Comparison of ENCODE assay signal across 8 mouse cellular contexts in the genomic region with DNA sequence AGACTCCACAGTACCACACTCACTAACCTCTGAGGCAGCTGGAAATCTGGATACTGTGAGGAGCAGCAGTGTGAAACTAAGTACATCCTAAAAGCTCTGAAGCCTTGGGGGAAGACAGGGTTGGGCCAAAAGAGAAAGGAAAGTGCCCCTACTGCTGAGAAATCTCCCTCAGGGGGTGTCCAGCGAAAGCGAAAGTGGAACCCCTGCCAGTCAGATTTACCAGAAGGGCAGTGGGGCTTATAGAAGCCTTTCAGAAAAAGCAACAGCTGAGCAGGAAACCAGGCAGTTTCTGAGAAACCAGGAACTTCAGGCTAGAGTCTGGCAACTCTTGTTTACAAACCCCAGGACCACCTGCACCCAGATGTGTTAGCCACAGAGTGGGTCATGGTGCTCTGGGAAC.
DNase-seq lines count a peak whose midpoint lies in the region; ATAC-seq and TF ChIP-seq lines count a peak whose summit lies in the region.

No protein-coding gene starts in this region.

- H3K4me2 ChIP-seq in limb, embryonic 11.5 days (ENCODE audit: low read depth, severe bottlenecking) = no peak overlapping the region
- H3K4me2 ChIP-seq in forebrain, embryonic 13.5 days = no peak overlapping the region
- no peak overlapping the region for H3K4me2 ChIP-seq in midbrain, embryonic 13.5 days (replicated peaks)

- no peak overlapping the region for H3K4me3 ChIP-seq in limb, embryonic 11.5 days (ENCODE audit: low read depth, low read length)
- no peak overlapping the region; the same call in 1 of the 2 replicates for H3K4me3 ChIP-seq in spleen, adult 2 months (ENCODE audit: extremely low read depth, insufficient read depth, insufficient read length)
- no peak overlapping the region for H3K4me3 ChIP-seq in forebrain, embryonic 13.5 days
- H3K4me3 ChIP-seq in midbrain, embryonic 13.5 days (replicated peaks) = no peak overlapping the region

- no peaks in the 10 kb centered on the region for H3K36me3 ChIP-seq in limb, embryonic 11.5 days (ENCODE audit: control insufficient read depth, insufficient read depth, low read length)
- H3K36me3 ChIP-seq in spleen, adult 2 months (ENCODE audit: control insufficient read depth, insufficient read depth, low read length) = no peaks in the 10 kb centered on the region
- H3K36me3 ChIP-seq in forebrain, embryonic 13.5 days (ENCODE audit: poor library complexity, severe bottlenecking) = no peaks in the 10 kb centered on the region
- no peaks in the 10 kb centered on the region for H3K36me3 ChIP-seq in midbrain, embryonic 13.5 days

- H3K27ac ChIP-seq in limb, embryonic 11.5 days (replicated peaks; ENCODE audit: low read depth, low read length) = no peak overlapping the region
- peak overlapping the region; percentile 80 for H3K27ac ChIP-seq in spleen, adult 2 months (ENCODE audit: insufficient read depth, low read length)
- no peak overlapping the region for H3K27ac ChIP-seq in forebrain, embryonic 13.5 days
- no peak overlapping the region for H3K27ac ChIP-seq in midbrain, embryonic 13.5 days

- H3K4me1 ChIP-seq in limb, embryonic 11.5 days (ENCODE audit: control insufficient read depth, insufficient read depth, low read length) = no peaks in the 10 kb centered on the region
- H3K4me1 ChIP-seq in spleen, adult 2 months (ENCODE audit: control insufficient read depth, insufficient read depth, insufficient read length) = peaks cover 25% of the 10 kb centered on the region
- H3K4me1 ChIP-seq in forebrain, embryonic 13.5 days = peaks cover 11% of the 10 kb centered on the region
- no peaks in the 10 kb centered on the region for H3K4me1 ChIP-seq in midbrain, embryonic 13.5 days (replicated peaks)

- WGBS in limb, embryonic 11.5 days = 46% methylated on average over 2 of the region's 2 CpGs
- WGBS in spleen, adult 2 months = 8% methylated on average over 2 of the region's 2 CpGs
- 21% methylated on average over 2 of the region's 2 CpGs for WGBS in forebrain, embryonic 13.5 days
- WGBS in midbrain, embryonic 13.5 days = 30% methylated on average over 2 of the region's 2 CpGs

- H3K9ac ChIP-seq in limb, embryonic 11.5 days (ENCODE audit: low read length) = peak overlapping the region; percentile 23; the same call in 1 of the 2 replicates
- no peak overlapping the region for H3K9ac ChIP-seq in forebrain, embryonic 13.5 days
- no peak overlapping the region for H3K9ac ChIP-seq in midbrain, embryonic 13.5 days (replicated peaks)

- DNase-seq in right cerebral cortex, postnatal 10 days (ENCODE audit: low spot score in 2 of 2) = peak; percentile 23 to 25
- no peak for DNase-seq in right cerebral cortex, postnatal 4 days
- no peak for DNase-seq in limb, embryonic 11.5 days (ENCODE audit: low spot score)
- DNase-seq in spleen, adult 2 months (ENCODE audit: low read depth in 1 of 2, low spot score in 2 of 2) = peak; percentile 53 to 64
- DNase-seq in layer of hippocampus, postnatal 10 days (ENCODE audit: low spot score in 2 of 2) = no peak

- peak; percentile 95 for ATAC-seq in granulocyte monocyte progenitor cell, adult 5-6 weeks (replicated peaks; ENCODE audit: poor library complexity, severe bottlenecking)
- ATAC-seq in limb, embryonic 11.5 days (ENCODE audit: insufficient number of reproducible peaks, low FRiP score, low TSS enrichment, low read depth) = no peak
- no peak for ATAC-seq in forebrain, embryonic 13.5 days
- ATAC-seq in midbrain, embryonic 13.5 days = no peak

- TF ChIP-seq CTCF in spleen, adult 2 months (IDR thresholded peaks at IDR 0.05; ENCODE audit: extremely low read depth, insufficient read depth, insufficient read length, insufficient replicate concordance) = no peak

- H3K27me3 ChIP-seq in limb, embryonic 11.5 days (ENCODE audit: control insufficient read depth, insufficient read depth, low read length) = no peaks in the 10 kb centered on the region
- no peaks in the 10 kb centered on the region for H3K27me3 ChIP-seq in spleen, adult 2 months (ENCODE audit: control insufficient read depth, insufficient read depth, low read length)
- no peaks in the 10 kb centered on the region for H3K27me3 ChIP-seq in forebrain, embryonic 13.5 days
- H3K27me3 ChIP-seq in midbrain, embryonic 13.5 days = no peaks in the 10 kb centered on the region

- TF ChIP-seq POLR2A in spleen, adult 2 months (IDR thresholded peaks at IDR 0.05; ENCODE audit: low read depth, low read length) = no peak

- no peaks in the 10 kb centered on the region for H3K9me3 ChIP-seq in limb, embryonic 11.5 days (ENCODE audit: control insufficient read depth, low read length)
- H3K9me3 ChIP-seq in forebrain, embryonic 13.5 days (replicated peaks) = no peaks in the 10 kb centered on the region
- H3K9me3 ChIP-seq in midbrain, embryonic 13.5 days = no peaks in the 10 kb centered on the region

Comparison
In these comparisons a context has a peak if more than half of its experiments do, and no peak if none do; other contexts are left out.
1. DNase-seq: peak in right cerebral cortex, postnatal 10 days (2 of 2) and spleen, adult 2 months (2 of 2); none in right cerebral cortex, postnatal 4 days (single experiment), limb, embryonic 11.5 days (single experiment) and layer of hippocampus, postnatal 10 days (0 of 2).